19 mouse cellular contexts compared by ENCODE assay signal in the genomic region with DNA sequence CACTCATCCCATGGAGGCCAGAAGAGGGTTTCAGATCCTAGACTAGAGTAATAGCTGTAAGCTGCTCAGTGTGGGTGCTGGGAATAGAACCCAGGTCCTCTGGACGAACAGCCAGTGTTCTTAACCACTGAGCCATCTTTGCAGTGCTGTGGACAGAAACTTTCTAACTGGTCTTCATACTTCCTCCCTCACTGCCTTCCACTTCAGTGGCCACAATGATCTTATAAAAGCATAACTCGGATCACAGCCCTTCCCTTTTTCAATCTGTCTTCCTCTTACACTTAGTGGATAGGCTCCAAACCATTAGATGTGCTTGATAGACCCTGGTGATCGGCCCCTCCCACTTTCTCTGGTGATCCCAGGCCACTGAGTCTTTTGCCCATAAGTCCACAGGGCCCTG. TPM values are rescaled to one million over a fixed set of nuclear protein-coding genes. Genes with fewer than 3 reads are reported as not detected.
"Had no signal": no experiment of that assay in that cellular context is flagged by ENCODE, and none has a peak within 500 bp of the region (broad histone marks: within the 10 kb centered on the region; RNA-seq: fewer than 3 reads in every experiment).

No protein-coding gene starts in this region.

- H3K4me2 ChIP-seq: limb, embryonic 13.5 days; midbrain, embryonic 12.5 days; neural tube, embryonic 12.5 days had no signal

- H3K27ac ChIP-seq: layer of hippocampus, adult 2 months; limb, embryonic 13.5 days; liver, embryonic 14.5 days; midbrain, embryonic 12.5 days; neural tube, embryonic 12.5 days had no signal

- H3K4me1 ChIP-seq: midbrain, embryonic 12.5 days; neural tube, embryonic 12.5 days had no signal

- H3K36me3 ChIP-seq: limb, embryonic 13.5 days; midbrain, embryonic 12.5 days; neural tube, embryonic 12.5 days had no signal

- DNase-seq: kidney, adult 8-10 months; kidney, postnatal 4 days; left cerebral cortex, postnatal 4 days; lung, adult 18-20 months; lung, postnatal 4 days; spleen, adult 18-20 months; thymus, postnatal 36 days had no signal

- H3K9ac ChIP-seq: limb, embryonic 13.5 days; liver, embryonic 14.5 days; midbrain, embryonic 12.5 days; neural tube, embryonic 12.5 days had no signal

- H3K9me3 ChIP-seq: limb, embryonic 13.5 days; midbrain, embryonic 12.5 days; neural tube, embryonic 12.5 days had no signal

- ATAC-seq: midbrain, embryonic 16.5 days had no signal

- H3K4me3 ChIP-seq: layer of hippocampus, adult 2 months; limb, embryonic 13.5 days; midbrain, embryonic 12.5 days; neural tube, embryonic 12.5 days had no signal

- H3K27me3 ChIP-seq: limb, embryonic 13.5 days; neural tube, embryonic 12.5 days had no signal

RNA-seq across cellular contexts. Expression of gene Dcst2, which starts 1.5 kb away (rescaled TPM):
- total RNA-seq: liver, adult 2 months; megakaryocyte-erythroid progenitor cell, adult 5-6 weeks; neutrophil, adult 5-6 weeks had no signal
- polyA plus RNA-seq: liver, adult 2 months; thymus, postnatal 0 days had no signal

RNA-seq across cellular contexts. Expression of gene Dcst1, which starts 4.8 kb away (rescaled TPM):
- total RNA-seq: layer of hippocampus, adult 2 months; left cerebral cortex, adult 18-20 months; left cerebral cortex, postnatal 10 days; liver, adult 2 months; megakaryocyte-erythroid progenitor cell, adult 5-6 weeks; neutrophil, adult 5-6 weeks had no signal

RNA-seq across cellular contexts. Expression of gene Efna4, which starts 22.4 kb away (rescaled TPM):
- total RNA-seq: liver, adult 2 months; megakaryocyte-erythroid progenitor cell, adult 5-6 weeks; neutrophil, adult 5-6 weeks had no signal
